Mouse (Mus musculus) neural tube, embryonic 15.5 days (tissue): ENCODE measurements around the gene Klhl11. TPM values are rescaled to one million over a fixed set of nuclear protein-coding genes. Genes with fewer than 3 reads are reported as not detected.
A peak's percentile ranks its signal among the peaks of the same experiment; 100 is the strongest.

Experiments
- ATAC-seq: fragments of 200-750 bp; cut with Nextera tagmentation; 2 replicates; pipeline ENCODE4 v1.8.0; 2017; ENCODE audit warnings: mild to moderate bottlenecking, moderate TSS enrichment, moderate library complexity; ENCODE audit not compliant: low FRiP score
- H3K27ac ChIP-seq: fragments of 300-500 bp; sonication (generic); replicated peaks from 2 replicates; pipeline ENCODE4 v1.5.1; 2015; ENCODE audit warnings: mild to moderate bottlenecking, inconsistent platforms
- H3K27me3 ChIP-seq: fragments of 300-500 bp; sonication (generic); replicated peaks from 2 replicates; pipeline ENCODE4 v1.6.1; 2015; ENCODE audit warnings: inconsistent platforms
- H3K36me3 ChIP-seq: fragments of 300-500 bp; sonication (generic); 2 replicates; pipeline ENCODE4 v1.6.1; 2015; ENCODE audit warnings: inconsistent platforms
- H3K4me1 ChIP-seq: fragments of 300-500 bp; sonication (generic); 2 replicates; pipeline ENCODE4 v1.6.1; 2015; ENCODE audit warnings: inconsistent platforms
- H3K4me2 ChIP-seq: fragments of 300-500 bp; sonication (generic); 2 replicates; pipeline ENCODE4 v1.6.1; 2015; ENCODE audit warnings: inconsistent platforms, mild to moderate bottlenecking, moderate library complexity
- H3K4me3 ChIP-seq: fragments of 300-500 bp; sonication (generic); replicated peaks from 2 replicates; pipeline ENCODE4 v1.5.1; 2015; ENCODE audit warnings: mild to moderate bottlenecking, inconsistent platforms
- H3K9ac ChIP-seq: fragments of 300-500 bp; sonication (generic); replicated peaks from 2 replicates; pipeline ENCODE4 v1.6.1; 2015; ENCODE audit warnings: mild to moderate bottlenecking, inconsistent platforms
- H3K9me3 ChIP-seq: fragments of 300-500 bp; sonication (generic); replicated peaks from 2 replicates; pipeline ENCODE4 v1.6.1; 2016; ENCODE audit warnings: inconsistent platforms
- WGBS: fragments of 180-500 bp; shearing (Covaris S2); methylation state at CpG from one replicate; pipeline ENCODE4 v1.1.7; 2015; ENCODE audit warnings: mixed read lengths; 5-methylcytosine and 5-hydroxymethylcytosine counted together
- polyA plus RNA-seq: library from polyadenylated mRNA; unstranded; fragments of >200 nt; fragmentation: Nextera tagmentation; extraction: Ambion mirVana; gene quantifications from 2 replicates; pipeline ENCODE4 v1.2.1, GENCODE M21; 2015

Klhl11 gene
- polyA plus RNA-seq, 1 experiment from 2014 or later = 9.1 TPM

DNA sequence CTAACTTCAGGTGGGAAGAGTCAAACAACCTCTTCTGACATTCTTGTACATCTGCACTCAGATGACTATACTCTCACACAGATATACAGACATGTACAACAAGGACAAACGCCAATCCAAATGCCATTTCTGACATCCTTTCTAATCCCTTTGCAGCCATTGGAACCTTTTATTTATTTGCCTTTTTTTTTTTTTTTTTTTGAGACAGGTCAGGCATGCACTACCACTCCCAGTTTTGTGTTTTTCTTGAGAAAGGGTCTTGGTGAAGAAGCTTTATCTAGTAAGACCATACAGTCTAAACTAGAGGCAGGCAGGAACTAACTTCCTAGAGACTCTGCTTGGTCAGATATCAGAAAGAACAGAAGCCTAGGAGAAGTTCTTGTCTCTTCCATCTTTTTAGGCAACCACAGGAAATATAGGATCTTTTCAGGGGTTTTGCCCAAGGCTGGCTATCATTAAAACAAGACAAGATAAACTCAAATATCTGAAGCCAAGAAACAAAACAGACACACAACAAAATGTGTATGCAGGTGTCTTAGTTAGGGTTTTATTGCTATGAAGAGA is 7.2 kb downstream of the Klhl11 start:
- H3K36me3 ChIP-seq = peaks cover 22% of the 10 kb centered on the region
- no peak overlapping the region for H3K4me3 ChIP-seq
- H3K9ac ChIP-seq = no peak overlapping the region
- H3K27me3 ChIP-seq = no peaks in the 10 kb centered on the region
- H3K4me1 ChIP-seq = peaks cover 18% of the 10 kb centered on the region
- ATAC-seq = no peak
- no peak overlapping the region for H3K4me2 ChIP-seq
- WGBS = 93% methylated on average over 1 of the region's 1 CpGs
- no peak overlapping the region for H3K27ac ChIP-seq
- H3K9me3 ChIP-seq = no peaks in the 10 kb centered on the region

DNA sequence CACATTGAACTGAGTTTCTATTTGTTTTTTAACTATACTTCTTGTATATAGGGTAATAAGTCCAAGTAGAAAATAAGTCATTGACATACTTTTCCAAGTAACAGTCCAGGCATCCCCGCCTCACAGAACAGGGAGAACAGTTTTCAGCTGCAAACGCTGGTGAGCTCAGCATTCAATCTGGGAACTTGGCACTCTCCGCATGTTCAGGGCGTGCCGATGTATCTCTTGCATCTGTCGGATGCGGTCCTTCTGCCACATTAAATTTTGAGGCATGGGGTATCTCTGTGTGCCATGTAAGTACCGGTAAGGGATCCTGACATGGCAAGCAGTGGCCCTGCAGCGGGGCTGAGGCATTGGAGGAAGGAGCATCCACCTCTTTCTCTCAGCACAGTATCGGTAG is 9.8 kb downstream of the Klhl11 start:
- H3K9ac ChIP-seq = no peak overlapping the region
- H3K27me3 ChIP-seq = no peaks in the 10 kb centered on the region
- peaks cover 35% of the 10 kb centered on the region for H3K36me3 ChIP-seq
- H3K4me1 ChIP-seq = peaks cover 3% of the 10 kb centered on the region; the same call in 1 of the 2 replicates
- no peaks in the 10 kb centered on the region for H3K9me3 ChIP-seq
- no peak overlapping the region for H3K27ac ChIP-seq
- ATAC-seq = no peak
- no peak overlapping the region for H3K4me3 ChIP-seq
- WGBS = 92% methylated on average over 10 of the region's 10 CpGs
- no peak overlapping the region for H3K4me2 ChIP-seq

DNA sequence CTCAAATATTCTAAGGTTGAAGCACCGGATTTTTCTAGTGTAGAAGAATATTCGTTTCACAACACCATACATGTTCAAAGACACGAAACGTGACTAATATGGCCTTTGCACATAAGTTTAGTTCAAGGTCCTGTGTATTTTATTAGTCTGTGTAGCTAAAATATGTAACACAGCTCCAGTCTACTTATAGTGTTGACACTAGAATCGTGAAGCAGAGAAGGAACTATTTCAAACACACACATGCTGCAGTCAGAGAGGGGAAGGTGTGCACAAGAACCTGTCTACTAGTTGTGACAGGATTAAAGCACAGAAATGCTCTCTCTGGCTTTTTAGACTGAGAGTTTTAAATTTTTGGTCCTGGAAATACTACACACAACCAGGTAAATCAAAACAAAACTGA is 14.8 kb downstream of the Klhl11 start:
- H3K4me2 ChIP-seq = no peak overlapping the region
- no peak overlapping the region for H3K4me3 ChIP-seq
- no peaks in the 10 kb centered on the region for H3K27me3 ChIP-seq
- no peaks in the 10 kb centered on the region for H3K9me3 ChIP-seq
- no peak for ATAC-seq
- H3K36me3 ChIP-seq = peaks cover 44% of the 10 kb centered on the region
- WGBS = 95% methylated on average over 5 of the region's 5 CpGs
- no peaks in the 10 kb centered on the region for H3K4me1 ChIP-seq
- no peak overlapping the region for H3K9ac ChIP-seq
- no peak overlapping the region for H3K27ac ChIP-seq

DNA sequence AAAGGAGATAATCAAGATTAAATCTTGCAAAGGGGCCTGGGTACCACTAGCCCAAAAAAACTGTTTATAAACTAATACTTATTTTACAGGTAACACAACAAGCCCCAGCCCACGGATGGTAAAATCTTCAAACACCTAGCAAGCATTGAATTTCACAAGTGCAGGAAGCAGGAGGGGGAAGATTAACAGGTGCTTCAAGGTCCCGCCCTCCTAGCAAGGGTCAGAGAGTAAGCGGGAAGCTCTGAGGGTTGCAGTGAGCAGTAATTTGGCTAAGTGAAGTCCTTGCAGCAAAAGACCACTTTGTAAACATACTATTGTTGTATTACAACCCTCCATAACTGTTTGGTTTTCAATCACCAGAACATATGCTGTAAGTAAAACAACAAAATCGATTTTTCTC is 15.3 kb downstream of the Klhl11 start:
- Histone ChIP-seq H3K4me3 (no peak overlapping the region), H3K4me1 (no peaks in the 10 kb centered on the region), H3K27ac (no peak overlapping the region), H3K27me3 (no peaks in the 10 kb centered on the region), H3K36me3 (peaks cover 40% of the 10 kb centered on the region), H3K9me3 (no peaks in the 10 kb centered on the region), H3K4me2 (no peak overlapping the region), H3K9ac (no peak overlapping the region)
- 89% methylated on average over 4 of the region's 4 CpGs for WGBS
- ATAC-seq = no peak

DNA sequence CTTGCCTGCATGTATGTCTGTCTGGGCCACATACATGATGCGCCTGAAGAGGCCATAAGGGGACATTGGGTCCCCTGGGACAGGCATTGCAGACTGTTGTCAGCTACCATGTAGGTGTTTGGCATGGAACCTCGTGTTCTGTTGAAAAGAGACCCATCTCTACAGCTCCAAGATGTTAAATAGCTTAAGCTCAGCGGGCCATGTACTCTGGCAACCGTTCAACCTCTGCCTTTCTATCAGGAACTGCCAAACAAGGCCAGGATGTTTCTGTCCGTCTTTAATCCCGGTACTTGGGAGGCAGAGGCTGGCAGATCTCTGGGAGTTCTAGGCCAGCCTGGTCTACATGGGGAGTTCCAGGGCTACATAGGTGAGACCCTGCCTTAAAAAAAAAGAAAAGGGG is 29.9 kb downstream of the Klhl11 start:
- no peaks in the 10 kb centered on the region for H3K9me3 ChIP-seq
- 86% methylated on average over 6 of the region's 6 CpGs for WGBS
- no peak for ATAC-seq
- 0 out of 2 replicates have a peak, but pooled peaks cover 3% of the 10 kb centered on the region for H3K36me3 ChIP-seq
- no peaks in the 10 kb centered on the region for H3K27me3 ChIP-seq
- no peak overlapping the region for H3K4me3 ChIP-seq
- no peak overlapping the region for H3K4me2 ChIP-seq
- no peak overlapping the region for H3K27ac ChIP-seq
- H3K4me1 ChIP-seq = peaks cover 25% of the 10 kb centered on the region
- no peak overlapping the region for H3K9ac ChIP-seq

DNA sequence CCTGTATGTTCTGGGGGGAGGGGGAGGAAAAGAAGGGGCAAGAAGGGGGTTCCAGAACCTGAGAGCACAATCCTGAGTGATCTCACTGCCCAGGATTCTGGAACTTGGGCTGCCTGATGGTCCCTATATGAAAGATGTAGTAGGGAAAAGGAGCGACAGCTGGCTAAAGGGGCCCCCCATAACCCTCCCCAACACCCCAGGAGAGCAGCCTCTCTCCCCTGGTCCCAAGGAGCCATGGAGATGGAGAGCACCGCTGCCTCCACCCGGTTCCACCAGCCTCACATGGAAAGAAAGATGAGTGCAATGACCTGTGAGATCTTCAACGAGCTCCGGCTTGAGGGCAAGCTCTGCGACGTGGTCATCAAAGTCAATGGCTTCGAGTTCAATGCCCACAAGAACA is 30.7 kb downstream of the Klhl11 start, which contains the start of the genes Nt5c3b and Klhl10:
Gene Nt5c3b (minus strand): TSS at position 12 of the 400 bp plus-strand sequence.
Gene Klhl10 (plus strand): TSS at position 121 of the 400 bp plus-strand sequence.
- ATAC-seq = no peak
- Histone ChIP-seq H3K4me1 (peaks cover 25% of the 10 kb centered on the region), H3K36me3 (peaks cover 6% of the 10 kb centered on the region; the same call in 1 of the 2 replicates)

DNA sequence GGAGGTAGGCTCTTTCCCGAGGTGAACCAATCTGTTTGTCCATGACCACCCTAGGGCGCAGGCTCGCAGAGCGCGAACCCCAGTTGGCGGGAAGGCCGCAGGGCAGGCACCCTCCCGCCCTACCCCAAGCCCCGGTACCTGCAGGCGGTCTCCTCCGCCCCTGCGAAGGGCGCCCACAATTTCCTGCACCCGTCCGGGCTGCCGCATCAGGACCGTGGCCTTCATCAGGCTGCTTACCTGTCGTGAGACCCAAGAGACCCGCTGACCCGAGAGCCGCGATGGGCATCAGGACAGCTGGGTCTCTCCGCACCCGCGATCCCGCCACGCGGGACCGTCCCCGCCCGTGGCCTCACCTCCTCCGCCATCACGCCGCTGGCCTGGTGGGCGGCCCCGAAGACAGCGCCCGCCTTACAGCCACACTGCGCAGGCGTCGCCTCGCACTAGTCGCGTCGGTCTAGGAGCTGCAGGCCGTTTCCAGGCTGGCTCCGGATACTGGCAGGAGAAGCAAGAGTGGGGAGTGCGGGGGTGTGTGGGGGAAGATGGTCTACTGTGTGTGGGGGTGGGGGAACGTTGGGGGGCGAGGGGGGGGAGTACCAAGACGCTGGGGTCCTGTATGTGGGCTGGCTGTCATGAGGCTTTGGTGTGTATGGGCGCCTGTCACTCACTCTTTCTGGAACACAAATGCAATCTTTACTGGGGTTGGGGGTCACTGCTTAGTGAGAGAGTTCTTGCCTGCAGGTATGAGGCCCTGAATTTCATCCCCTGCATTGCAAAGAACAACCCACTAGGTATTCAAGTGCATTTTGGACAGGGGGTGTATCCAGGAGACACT is 31.6 kb downstream of the Klhl11 start:
- peak; percentile 97 for ATAC-seq
- Histone ChIP-seq H3K4me2 (peak overlapping the region; percentile 76), H3K4me3 (peak overlapping the region; percentile 84), H3K36me3 (peaks cover 8% of the 10 kb centered on the region; the same call in 1 of the 2 replicates), H3K27me3 (no peaks in the 10 kb centered on the region), H3K9me3 (no peaks in the 10 kb centered on the region), H3K9ac (peak overlapping the region; percentile 92), H3K4me1 (peaks cover 25% of the 10 kb centered on the region), H3K27ac (peak overlapping the region; percentile 80)
- 2% methylated on average over 51 of the region's 52 CpGs for WGBS

More for the DNA sequence above, 30.7 kb downstream of the Klhl11 start, which contains the start of the genes Nt5c3b and Klhl10:
- 79% methylated on average over 8 of the region's 8 CpGs for WGBS
- Histone ChIP-seq H3K27ac (peak within 1 kb of the TSS; percentile 80), H3K9me3 (no peaks in the 10 kb centered on the region), H3K4me3 (peak within 1 kb of the TSS; percentile 84), H3K9ac (peak within 1 kb of the TSS; percentile 92), H3K27me3 (no peaks in the 10 kb centered on the region), H3K4me2 (peak within 1 kb of the TSS; percentile 76)

DNA sequence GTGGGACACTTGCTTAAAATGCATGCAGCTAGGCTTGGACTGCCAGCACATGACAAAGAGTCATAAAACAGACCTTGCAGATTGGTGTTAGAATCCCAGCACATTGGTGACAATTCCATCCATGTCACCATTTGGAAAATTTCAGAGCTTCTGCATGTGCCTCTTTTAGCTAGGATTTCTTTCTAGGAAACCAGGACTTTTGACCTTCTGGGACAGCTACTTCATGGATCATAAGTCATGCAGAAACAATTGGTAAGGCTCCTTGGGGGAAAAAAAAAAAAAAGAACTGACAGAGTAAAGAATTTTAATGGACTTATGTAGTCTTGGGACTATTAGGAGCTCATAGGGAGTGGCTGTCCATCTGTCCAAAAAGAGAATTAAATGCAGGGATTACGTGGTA is 34.6 kb downstream of the Klhl11 start:
- H3K9me3 ChIP-seq = no peaks in the 10 kb centered on the region
- H3K27me3 ChIP-seq = no peaks in the 10 kb centered on the region
- H3K9ac ChIP-seq = no peak overlapping the region
- H3K4me2 ChIP-seq = no peak overlapping the region
- peaks cover 25% of the 10 kb centered on the region for H3K4me1 ChIP-seq
- no peak overlapping the region for H3K4me3 ChIP-seq
- 61% methylated on average over 1 of the region's 1 CpGs for WGBS
- no peak for ATAC-seq
- peaks cover 23% of the 10 kb centered on the region for H3K36me3 ChIP-seq
- H3K27ac ChIP-seq = no peak overlapping the region

DNA sequence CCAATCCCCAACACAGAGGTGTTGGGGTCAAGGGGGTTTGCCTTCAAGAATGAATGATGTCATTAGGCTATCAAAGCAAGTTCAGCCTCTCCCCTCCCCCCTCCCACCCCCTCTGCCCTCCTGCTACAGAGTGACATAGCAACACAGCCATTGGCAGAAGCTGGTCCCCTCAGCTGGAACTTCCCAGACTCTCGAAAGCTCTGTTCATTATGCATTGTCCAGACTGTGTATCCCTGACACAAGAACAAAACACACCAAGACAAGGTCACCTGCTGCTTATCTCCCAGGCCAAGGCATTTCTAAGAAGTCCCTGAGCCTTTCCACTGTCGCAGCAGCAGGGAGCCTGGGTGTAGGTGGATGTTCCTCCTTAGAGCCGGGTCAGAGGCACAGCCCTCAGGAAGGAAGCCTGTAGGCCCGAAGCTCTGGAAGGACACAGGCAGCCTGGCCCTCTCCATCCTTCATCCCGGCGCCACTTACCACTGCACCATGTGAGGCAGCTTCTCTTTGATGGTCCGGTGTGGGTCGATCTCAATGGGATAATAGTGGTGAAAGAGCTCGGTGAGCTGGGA is 36.8 kb downstream of the Klhl11 start:
- no peak overlapping the region for H3K27ac ChIP-seq
- H3K36me3 ChIP-seq = peaks cover 30% of the 10 kb centered on the region
- no peak overlapping the region for H3K4me3 ChIP-seq
- no peak overlapping the region for H3K4me2 ChIP-seq
- 44% methylated on average over 9 of the region's 9 CpGs for WGBS
- no peak for ATAC-seq
- no peak overlapping the region for H3K9ac ChIP-seq
- H3K4me1 ChIP-seq = peaks cover 17% of the 10 kb centered on the region
- no peaks in the 10 kb centered on the region for H3K9me3 ChIP-seq
- no peaks in the 10 kb centered on the region for H3K27me3 ChIP-seq

DNA sequence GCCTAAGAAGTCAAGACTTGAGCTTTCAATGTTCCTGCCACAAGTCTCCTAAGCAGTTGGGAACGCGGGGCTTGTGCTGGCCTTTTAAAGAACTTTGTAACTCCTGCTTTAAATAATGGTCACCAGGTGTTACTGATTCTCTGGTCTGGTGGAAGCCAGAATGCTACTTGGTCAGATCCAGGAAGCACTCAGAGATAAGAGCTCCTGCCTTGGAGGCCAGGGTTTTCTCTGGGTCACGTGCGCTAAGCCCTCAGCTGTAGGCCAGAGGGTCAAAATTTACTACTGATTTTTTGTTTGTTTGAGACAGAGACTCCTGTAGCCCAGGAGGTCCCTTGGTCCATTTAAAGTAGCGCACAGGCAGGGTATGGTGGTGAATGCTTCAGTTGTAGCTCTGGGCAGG is 40.5 kb downstream of the Klhl11 start:
- H3K4me3 ChIP-seq = no peak overlapping the region
- H3K4me1 ChIP-seq = 0 out of 2 replicates have a peak, but pooled peaks cover 6% of the 10 kb centered on the region
- no peaks in the 10 kb centered on the region for H3K9me3 ChIP-seq
- no peaks in the 10 kb centered on the region for H3K27me3 ChIP-seq
- no peak for ATAC-seq
- H3K27ac ChIP-seq = no peak overlapping the region
- H3K4me2 ChIP-seq = no peak overlapping the region
- H3K36me3 ChIP-seq = peaks cover 38% of the 10 kb centered on the region
- H3K9ac ChIP-seq = no peak overlapping the region
- WGBS = 97% methylated on average over 5 of the region's 5 CpGs

DNA sequence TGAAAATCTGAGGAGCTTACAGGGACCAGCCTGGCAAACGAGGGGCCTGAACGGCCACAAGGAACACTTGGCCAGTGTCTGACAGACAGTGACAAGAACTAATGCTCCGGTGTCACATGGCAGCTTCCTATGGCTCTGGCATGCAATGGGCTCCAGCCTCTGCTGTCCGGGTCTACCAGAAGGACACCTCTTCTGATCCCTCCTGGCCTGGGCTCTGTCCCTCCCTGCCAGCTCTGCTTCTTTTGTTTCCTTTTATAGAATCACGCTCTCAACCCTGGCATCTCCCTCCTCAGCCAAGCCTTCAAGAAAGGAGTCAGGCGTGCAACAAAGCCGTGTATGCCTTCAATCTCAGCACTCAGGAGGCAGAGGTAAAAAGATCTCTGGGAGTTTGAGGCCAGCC is 42.5 kb downstream of the Klhl11 start:
- Histone ChIP-seq H3K9ac (no peak overlapping the region), H3K9me3 (no peaks in the 10 kb centered on the region), H3K4me1 (0 out of 2 replicates have a peak, but pooled peaks cover 6% of the 10 kb centered on the region), H3K27ac (no peak overlapping the region), H3K27me3 (no peaks in the 10 kb centered on the region), H3K4me2 (no peak overlapping the region), H3K4me3 (no peak overlapping the region), H3K36me3 (peaks cover 29% of the 10 kb centered on the region)
- ATAC-seq = no peak
- 93% methylated on average over 7 of the region's 7 CpGs for whole genome bisulfite sequencing
